Mouse (Mus musculus): Measurements from ENCODE around the gene Epha6. TPM values are rescaled to one million over a fixed set of nuclear protein-coding genes. Genes with fewer than 3 reads are reported as not detected.

Gene Epha6
- polyA plus RNA-seq, 1 experiment from 2014 or later: 0.16 TPM

GRCm38 (mm10) chr16:59621554-59621953 is 983.8 kb downstream of the Epha6 start:
- no peaks in the 10 kb centered on the region for H3K27me3 ChIP-seq (replicated peaks; ENCODE audit: control insufficient read depth, insufficient read depth, low read length)
- no peaks in the 10 kb centered on the region for H3K4me1 ChIP-seq (replicated peaks; ENCODE audit: control insufficient read depth, insufficient read depth, low read length)
- H3K9ac ChIP-seq (ENCODE audit: low read depth, low read length): no peak overlapping the region
- TF ChIP-seq CTCF (IDR thresholded peaks at IDR 0.05; ENCODE audit: low read depth): no peak
- H3K4me2 ChIP-seq (replicated peaks; ENCODE audit: low read depth): no peak overlapping the region
- 95% methylated on average over 2 of the region's 2 CpGs for WGBS
- H3K9me3 ChIP-seq (ENCODE audit: control insufficient read depth): no peaks in the 10 kb centered on the region
- ATAC-seq: no peak
- H3K36me3 ChIP-seq (ENCODE audit: control insufficient read depth, insufficient read depth): no peaks in the 10 kb centered on the region
- H3K4me3 ChIP-seq (ENCODE audit: low read depth, low read length): no peak overlapping the region
- no peak overlapping the region for H3K27ac ChIP-seq (ENCODE audit: low read depth, low read length)

GRCm38 (mm10) chr16:59617167-59617566 is 988.2 kb downstream of the Epha6 start:
- no peaks in the 10 kb centered on the region for H3K27me3 ChIP-seq (replicated peaks; ENCODE audit: control insufficient read depth, insufficient read depth, low read length)
- H3K4me1 ChIP-seq (replicated peaks; ENCODE audit: control insufficient read depth, insufficient read depth, low read length): no peaks in the 10 kb centered on the region
- H3K4me2 ChIP-seq (replicated peaks; ENCODE audit: low read depth): no peak overlapping the region
- H3K27ac ChIP-seq (ENCODE audit: low read depth, low read length): no peak overlapping the region
- ATAC-seq: peak; percentile 72
- TF ChIP-seq CTCF (IDR thresholded peaks at IDR 0.05; ENCODE audit: low read depth): peak; percentile 89
- 25% methylated on average over 3 of the region's 3 CpGs for WGBS
- H3K36me3 ChIP-seq (ENCODE audit: control insufficient read depth, insufficient read depth): no peaks in the 10 kb centered on the region
- no peaks in the 10 kb centered on the region for H3K9me3 ChIP-seq (ENCODE audit: control insufficient read depth)
- H3K4me3 ChIP-seq (ENCODE audit: low read depth, low read length): no peak overlapping the region
- no peak overlapping the region for H3K9ac ChIP-seq (ENCODE audit: low read depth, low read length)

- no peaks in the 10 kb centered on the region for H3K9me3 ChIP-seq (ENCODE audit: control insufficient read depth)
- no peaks in the 10 kb centered on the region for H3K4me1 ChIP-seq (replicated peaks; ENCODE audit: control insufficient read depth, insufficient read depth, low read length)
- no peaks in the 10 kb centered on the region for H3K27me3 ChIP-seq (replicated peaks; ENCODE audit: control insufficient read depth, insufficient read depth, low read length)
- no peak overlapping the region for H3K27ac ChIP-seq (ENCODE audit: low read depth, low read length)
- H3K9ac ChIP-seq (ENCODE audit: low read depth, low read length): no peak overlapping the region
- no peak overlapping the region for H3K4me3 ChIP-seq (ENCODE audit: low read depth, low read length)
- 75% methylated on average over 3 of the region's 3 CpGs for WGBS
- no peak for ATAC-seq
- H3K4me2 ChIP-seq (replicated peaks; ENCODE audit: low read depth): no peak overlapping the region
- no peaks in the 10 kb centered on the region for H3K36me3 ChIP-seq (ENCODE audit: control insufficient read depth, insufficient read depth)
- TF ChIP-seq CTCF (IDR thresholded peaks at IDR 0.05; ENCODE audit: low read depth): no peak
Measured at GRCm38 (mm10) chr16:59615675-59616074, 989.7 kb downstream of the Epha6 start.

- H3K4me2 ChIP-seq (replicated peaks; ENCODE audit: low read depth): no peak overlapping the region
- H3K36me3 ChIP-seq (ENCODE audit: control insufficient read depth, insufficient read depth): no peaks in the 10 kb centered on the region
- no peak overlapping the region for H3K27ac ChIP-seq (ENCODE audit: low read depth, low read length)
- TF ChIP-seq CTCF (IDR thresholded peaks at IDR 0.05; ENCODE audit: low read depth): no peak
- no peaks in the 10 kb centered on the region for H3K4me1 ChIP-seq (replicated peaks; ENCODE audit: control insufficient read depth, insufficient read depth, low read length)
- H3K27me3 ChIP-seq (replicated peaks; ENCODE audit: control insufficient read depth, insufficient read depth, low read length): no peaks in the 10 kb centered on the region
- 59% methylated on average over 1 of the region's 1 CpGs for WGBS
- H3K4me3 ChIP-seq (ENCODE audit: low read depth, low read length): no peak overlapping the region
- no peak for ATAC-seq
- H3K9me3 ChIP-seq (ENCODE audit: control insufficient read depth): no peaks in the 10 kb centered on the region
- H3K9ac ChIP-seq (ENCODE audit: low read depth, low read length): no peak overlapping the region
Measured at GRCm38 (mm10) chr16:59610750-59611149, 994.6 kb downstream of the Epha6 start.

GRCm38 (mm10) chr16:59604078-59604781 is 1001.1 kb downstream of the Epha6 start:
- WGBS: 70% methylated on average over 15 of the region's 15 CpGs
- Histone ChIP-seq H3K4me1 (replicated peaks; ENCODE audit: control insufficient read depth, insufficient read depth, low read length) (no peaks in the 10 kb centered on the region), H3K9ac (ENCODE audit: low read depth, low read length) (no peak overlapping the region), H3K27ac (ENCODE audit: low read depth, low read length) (no peak overlapping the region), H3K36me3 (ENCODE audit: control insufficient read depth, insufficient read depth) (no peaks in the 10 kb centered on the region), H3K4me2 (replicated peaks; ENCODE audit: low read depth) (no peak overlapping the region), H3K4me3 (ENCODE audit: low read depth, low read length) (no peak overlapping the region), H3K27me3 (replicated peaks; ENCODE audit: control insufficient read depth, insufficient read depth, low read length) (no peaks in the 10 kb centered on the region), H3K9me3 (ENCODE audit: control insufficient read depth) (no peaks in the 10 kb centered on the region)
- no peak for TF ChIP-seq CTCF (IDR thresholded peaks at IDR 0.05; ENCODE audit: low read depth)
- ATAC-seq: no peak

Small RNA genes lying within 50 kb of the gene (microRNA-seq; reads per million reads assigned to microRNA genes)
- not detected for gene Gm24755

Measured in intestine, postnatal 0 days (tissue).